Mouse (Mus musculus): ENCODE measurements at regions not wholly inside any gene's neighbourhood (a gene's known extent, or its start where the extent isn't known, plus 50 kb on each side); places are given as distances from the start of the nearest gene placed in this dataset.

GRCm38 (mm10) chr14:74145202-74145700 lies 484.2 kb downstream of the Gm21750 start:
- TF ChIP-seq POLR2A (IDR thresholded peaks at IDR 0.05; ENCODE audit: control insufficient read depth, low read depth, low read length) (no peak), CTCF (IDR thresholded peaks at IDR 0.05; ENCODE audit: control insufficient read depth, insufficient read depth, insufficient replicate concordance, low read depth, low read length) (no peak)
